Mouse (Mus musculus) neutrophil, adult 59 days (primary cell): ENCODE results near the gene Atp6v1f. TPM values are rescaled to one million over a fixed set of nuclear protein-coding genes. Genes with fewer than 3 reads are reported as not detected.

Source experiments
- total RNA-seq, 2 experiments: library from RNA; stranded (reverse); gene quantifications; 1 replicate in 1 of 2; 2 replicates in 1 of 2; pipeline ENCODE4 v1.2.4; 2023

Atp6v1f gene
- total RNA-seq: 100 to 1,000 TPM; 147 to 167 TPM

DNA sequence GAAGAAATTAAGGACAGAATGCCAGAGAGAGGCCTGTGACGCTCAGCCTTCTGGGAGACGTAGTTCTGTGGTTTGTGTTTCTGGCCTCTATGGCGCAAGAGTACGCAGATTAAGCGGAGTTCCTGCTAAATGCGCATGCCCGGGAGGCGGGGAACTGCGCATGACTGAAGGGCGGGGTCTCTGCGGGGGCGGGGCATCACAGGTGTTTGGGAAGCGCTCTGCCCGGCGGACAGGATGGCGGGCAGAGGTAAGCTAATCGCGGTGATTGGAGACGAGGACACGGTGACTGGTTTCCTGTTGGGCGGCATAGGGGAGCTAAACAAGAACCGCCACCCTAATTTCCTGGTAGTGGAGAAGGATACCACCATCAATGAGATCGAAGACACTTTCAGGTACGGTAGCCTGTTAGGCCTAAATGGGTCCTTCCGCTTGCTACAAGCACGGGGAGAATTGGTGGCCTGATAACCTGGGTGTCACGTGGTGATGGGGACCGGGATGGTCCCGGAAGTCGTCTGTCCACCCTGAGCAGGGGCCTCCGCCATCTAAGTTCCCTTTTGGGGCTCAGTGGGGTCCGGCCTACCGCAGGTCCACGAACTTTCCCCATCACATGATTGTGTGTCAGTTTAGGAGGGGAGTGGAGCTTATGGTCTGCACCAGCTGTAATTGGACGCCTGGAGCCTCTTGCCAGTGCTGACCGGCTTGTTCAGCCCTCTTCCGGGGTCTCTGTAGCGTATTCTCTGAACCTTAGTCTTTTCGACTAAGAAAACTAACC lies at the start of gene Atp6v1f:
TSS of gene Atp6v1f (plus strand) at position 136 of the 772 bp plus-strand sequence.

DNA sequence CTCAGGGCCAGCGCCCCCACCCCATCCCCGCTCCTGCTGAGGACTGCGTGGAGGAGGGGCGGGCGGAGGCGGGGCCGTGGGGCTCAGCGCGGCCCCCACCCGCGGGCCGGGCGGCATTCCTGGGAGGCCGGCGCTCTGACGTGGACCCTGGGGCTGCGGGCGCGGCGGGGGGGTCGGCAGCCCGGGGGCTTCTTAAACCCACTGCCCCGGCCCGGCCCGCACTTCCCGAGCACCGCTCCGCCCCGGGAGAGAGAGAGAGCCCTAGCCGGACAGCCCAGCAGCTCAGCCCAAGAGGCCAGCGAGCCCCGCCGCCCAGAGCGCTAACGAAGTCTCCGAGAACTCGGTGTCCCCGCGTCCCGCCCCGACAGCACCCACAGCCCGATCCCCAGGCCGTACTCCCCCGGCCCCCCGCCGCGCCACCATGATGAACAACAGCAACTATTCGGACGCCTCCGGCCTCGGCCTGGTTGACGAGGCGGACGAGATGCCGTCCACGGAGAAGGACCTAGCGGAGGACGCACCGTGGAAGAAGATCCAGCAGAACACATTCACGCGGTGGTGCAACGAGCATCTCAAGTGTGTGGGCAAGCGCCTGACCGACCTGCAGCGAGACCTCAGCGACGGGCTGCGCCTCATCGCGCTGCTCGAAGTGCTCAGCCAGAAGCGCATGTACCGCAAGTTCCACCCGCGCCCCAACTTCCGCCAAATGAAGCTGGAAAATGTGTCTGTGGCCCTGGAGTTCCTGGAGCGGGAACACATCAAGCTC lies 34.3 kb upstream of the Atp6v1f start, which contains the start of gene Flnc:
TSS of gene Flnc (plus strand) at position 219 of the 766 bp plus-strand sequence.

DNA sequence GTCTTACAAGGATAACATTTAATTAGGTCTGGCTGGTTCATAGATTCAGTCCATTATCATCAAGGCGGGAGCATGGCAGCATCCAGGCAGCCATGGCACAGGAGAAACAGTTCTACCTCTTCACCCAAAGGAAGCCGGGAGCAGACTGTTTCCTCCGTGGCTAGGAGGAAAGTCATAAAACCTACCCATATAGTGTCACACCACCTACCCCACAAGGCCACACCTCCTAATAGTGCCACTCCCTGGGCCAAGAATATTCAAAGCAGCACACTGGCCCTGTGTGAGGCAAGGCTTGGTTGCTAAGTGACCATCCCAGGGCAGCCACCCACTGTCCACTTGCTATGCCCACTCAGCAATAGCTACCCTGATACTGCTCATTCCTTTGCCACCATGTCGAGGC lies 3.6 kb downstream of the Atp6v1f start, which contains the start of gene Atp6v1fnb:
TSS of gene Atp6v1fnb (plus strand) at position 301 of the 400 bp plus-strand sequence.

DNA sequence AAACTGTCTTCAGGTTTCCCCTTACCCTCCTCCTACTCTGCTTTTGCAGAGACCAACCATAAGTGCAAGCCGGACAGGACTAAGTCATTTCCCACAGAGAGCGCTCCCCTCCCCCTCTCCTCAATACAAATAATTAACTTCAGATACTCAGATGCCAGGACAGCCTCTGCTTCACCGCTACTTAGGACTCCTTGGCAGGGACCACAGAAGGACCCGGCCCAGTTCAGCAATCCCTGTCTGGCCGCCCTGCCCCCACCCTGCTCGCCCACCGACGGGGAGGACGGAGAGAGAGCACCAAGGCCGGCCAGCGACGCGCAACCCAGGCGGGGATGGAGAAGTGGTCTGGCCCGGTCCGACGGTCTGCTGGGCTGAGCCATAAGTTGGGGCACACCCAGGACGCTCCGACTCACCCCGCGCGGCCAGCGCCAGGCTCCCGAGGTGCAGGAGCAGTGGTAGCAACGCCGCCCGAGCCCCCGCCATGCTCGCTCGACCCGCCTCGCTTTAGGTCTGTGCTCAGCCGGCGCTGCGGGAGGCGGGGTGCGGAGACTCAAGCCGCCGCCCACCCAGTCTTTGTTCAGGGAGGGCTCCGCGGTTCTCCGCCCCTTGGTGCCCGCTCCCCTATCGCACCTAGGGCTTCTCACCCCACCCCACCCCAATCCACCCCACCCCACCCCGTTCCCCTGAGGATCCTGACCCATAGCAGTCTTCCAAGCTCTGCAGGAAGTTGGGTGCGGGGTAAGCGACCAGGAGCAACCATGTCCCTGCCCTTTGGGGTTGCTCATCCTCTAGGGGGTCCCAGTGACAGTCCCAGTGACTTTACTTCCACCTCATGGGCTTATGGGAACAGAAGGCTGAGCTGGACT lies 40.2 kb downstream of the Atp6v1f start, which contains the start of gene Kcp:
TSS of gene Kcp (minus strand) at position 506 of the 863 bp plus-strand sequence.

Other genes starting within 250 kb of the Atp6v1f start
- gene Hilpda, start 195.2 kb upstream of the Atp6v1f start, total RNA-seq: 1 to 10 TPM; 3.2 to 4.4 TPM
- not detected for gene Fam71f2, start 188.1 kb upstream of the Atp6v1f start, total RNA-seq
- not detected for gene Fam71f1, start 148.6 kb upstream of the Atp6v1f start, total RNA-seq
- 10 to 100 TPM; 33.1 to 38.9 TPM for gene Calu, start 119.6 kb upstream of the Atp6v1f start, total RNA-seq
- gene Opn1sw, start 79.2 kb upstream of the Atp6v1f start, total RNA-seq: not detected
- under 1 TPM in 1 of 2 experiments, not detected in 1; 0.11 TPM for gene Ccdc136, start 71.4 kb upstream of the Atp6v1f start, total RNA-seq
- gene Flnc, start 34.5 kb upstream of the Atp6v1f start, total RNA-seq: not detected
- gene Atp6v1fnb, start 3.7 kb downstream of the Atp6v1f start, total RNA-seq: 1 to 10 TPM; 1.6 to 3.5 TPM
- gene Kcp, start 40.2 kb downstream of the Atp6v1f start, total RNA-seq: not detected
- gene Irf5, start 58.9 kb downstream of the Atp6v1f start, total RNA-seq: 100 to 1,000 TPM in 1 of 2 experiments, 10 to 100 TPM in 1; 85.5 to 146 TPM
- gene Tnpo3, start 142.2 kb downstream of the Atp6v1f start, total RNA-seq: 10 to 100 TPM; 53.4 to 55.8 TPM
- 10 to 100 TPM in 1 of 2 experiments, 1 to 10 TPM in 1; 5.9 to 20.9 TPM for gene Tspan33, start 226.5 kb downstream of the Atp6v1f start, total RNA-seq